Mouse (Mus musculus): ENCODE results near the gene Kcnc1.

GRCm38 (mm10) chr7:46378123-46378522 lies 18.2 kb upstream of the Kcnc1 start:
- TF ChIP-seq CTCF (IDR thresholded peaks at IDR 0.05; ENCODE audit: low read depth) (peak; percentile 25), EP300 (IDR thresholded peaks at IDR 0.05; ENCODE audit: low read depth) (no peak)
